Mouse (Mus musculus) kidney, embryonic 15.5 days (tissue): ENCODE results near the gene Bod1. TPM values are rescaled to one million over a fixed set of nuclear protein-coding genes. Genes with fewer than 3 reads are reported as not detected.

Source experiments
- ATAC-seq: fragments of 200-750 bp; cut with Nextera tagmentation; replicated peaks from 2 replicates; pipeline ENCODE4 v1.8.0; 2017; ENCODE audit warnings: moderate TSS enrichment; ENCODE audit not compliant: low FRiP score
- H3K27ac ChIP-seq: fragments of 300-500 bp; sonication (generic); 2 replicates; pipeline ENCODE4 v1.5.1; 2015; ENCODE audit warnings: mild to moderate bottlenecking, inconsistent platforms
- H3K27me3 ChIP-seq: fragments of 300-500 bp; sonication (generic); 2 replicates; pipeline ENCODE4 v1.6.1; 2015; ENCODE audit warnings: inconsistent platforms
- H3K36me3 ChIP-seq: fragments of 300-500 bp; sonication (generic); 2 replicates; pipeline ENCODE4 v1.6.1; 2015; ENCODE audit warnings: inconsistent platforms
- H3K4me1 ChIP-seq: fragments of 300-500 bp; sonication (generic); 2 replicates; pipeline ENCODE4 v1.6.1; 2015; ENCODE audit warnings: inconsistent platforms
- H3K4me2 ChIP-seq: fragments of 300-500 bp; sonication (generic); 2 replicates; pipeline ENCODE4 v1.6.1; 2015; ENCODE audit warnings: moderate library complexity, mild to moderate bottlenecking, inconsistent platforms
- H3K4me3 ChIP-seq: fragments of 300-500 bp; sonication (generic); replicated peaks from 2 replicates; pipeline ENCODE4 v1.5.1; 2015; ENCODE audit warnings: mild to moderate bottlenecking, inconsistent platforms
- H3K9ac ChIP-seq: fragments of 300-500 bp; sonication (generic); 2 replicates; pipeline ENCODE4 v1.6.1; 2015; ENCODE audit warnings: mild to moderate bottlenecking, inconsistent platforms
- H3K9me3 ChIP-seq: fragments of 300-500 bp; sonication (generic); replicated peaks from 2 replicates; pipeline ENCODE4 v1.6.1; 2016; ENCODE audit warnings: inconsistent platforms
- WGBS: fragments of 180-500 bp; shearing (Covaris S2); methylation state at CpG from one replicate; pipeline ENCODE4 v1.1.7; 2015; ENCODE audit warnings: mixed read lengths; 5-methylcytosine and 5-hydroxymethylcytosine counted together
- polyA plus RNA-seq: library from polyadenylated mRNA; unstranded; fragments of >200 nt; fragmentation: Nextera tagmentation; extraction: Ambion mirVana; gene quantifications from 2 replicates; pipeline ENCODE4 v1.2.1, GENCODE M21; 2015

The Bod1 gene
- polyA plus RNA-seq, 1 experiment from 2014 or later = 84.9 TPM

DNA sequence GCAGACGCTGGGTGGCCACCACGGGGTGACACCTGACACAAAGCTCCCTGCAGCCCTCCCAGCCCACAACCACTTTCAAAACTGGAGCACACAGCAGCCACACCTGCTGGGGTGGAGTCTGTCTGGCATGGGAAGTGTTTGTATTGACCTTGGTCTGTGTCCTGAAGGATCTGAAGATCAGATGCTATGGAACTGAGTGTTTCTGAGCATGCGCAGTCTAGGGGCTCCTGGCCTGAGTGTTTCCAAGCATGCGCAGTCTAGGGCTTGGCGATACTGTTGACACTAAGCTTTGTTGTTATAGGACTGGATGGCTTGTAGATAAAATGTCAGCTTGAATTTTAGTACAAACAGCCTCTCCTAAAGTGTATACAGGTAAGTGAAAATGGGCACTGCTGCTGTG lies 43.0 kb downstream of the Bod1 start:
- WGBS = 86% methylated on average over 5 of the region's 5 CpGs
- no peak for ATAC-seq
- no peaks in the 10 kb centered on the region for H3K27me3 ChIP-seq
- no peaks in the 10 kb centered on the region for H3K36me3 ChIP-seq
- no peak overlapping the region for H3K4me2 ChIP-seq
- no peak overlapping the region for H3K27ac ChIP-seq
- no peak overlapping the region for H3K9ac ChIP-seq
- H3K4me1 ChIP-seq = no peaks in the 10 kb centered on the region
- no peak overlapping the region for H3K4me3 ChIP-seq
- no peaks in the 10 kb centered on the region for H3K9me3 ChIP-seq

DNA sequence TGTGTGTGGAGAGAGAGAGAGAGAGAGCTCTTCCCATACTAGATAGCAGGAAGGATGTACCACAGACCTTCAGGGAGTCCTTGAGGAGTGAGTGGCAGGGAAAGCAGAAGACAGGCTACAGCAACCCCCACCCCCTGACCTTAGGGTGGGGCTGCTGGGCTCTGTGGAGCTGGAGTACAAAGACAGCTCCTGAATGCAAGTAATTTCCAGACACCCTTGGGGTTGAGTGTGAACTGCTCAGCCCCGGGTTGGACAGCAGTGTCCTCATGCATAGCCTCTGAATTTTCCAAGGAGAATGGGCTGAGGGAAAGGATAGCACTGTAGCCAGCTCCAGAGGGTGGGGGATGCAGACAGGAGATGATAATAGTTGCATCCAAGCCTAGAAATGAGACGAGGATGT lies 50.9 kb downstream of the Bod1 start:
- no peaks in the 10 kb centered on the region for H3K27me3 ChIP-seq
- H3K9ac ChIP-seq = no peak overlapping the region
- no peaks in the 10 kb centered on the region for H3K9me3 ChIP-seq
- H3K36me3 ChIP-seq = no peaks in the 10 kb centered on the region
- H3K4me3 ChIP-seq = no peak overlapping the region
- H3K4me1 ChIP-seq = no peaks in the 10 kb centered on the region
- H3K27ac ChIP-seq = no peak overlapping the region
- H3K4me2 ChIP-seq = no peak overlapping the region
- 70% methylated on average over 2 of the region's 2 CpGs for WGBS
- no peak for ATAC-seq

- 81% methylated on average over 3 of the region's 3 CpGs for WGBS
- Histone ChIP-seq H3K36me3 (no peaks in the 10 kb centered on the region), H3K9ac (no peak overlapping the region), H3K27ac (no peak overlapping the region), H3K4me3 (no peak overlapping the region), H3K27me3 (no peaks in the 10 kb centered on the region), H3K9me3 (no peaks in the 10 kb centered on the region), H3K4me2 (no peak overlapping the region), H3K4me1 (no peaks in the 10 kb centered on the region)
- no peak for ATAC-seq
Measured at GRCm38 (mm10) chr11:31617797-31618196, 53.9 kb downstream of the Bod1 start.

GRCm38 (mm10) chr11:31617236-31617635 lies 54.4 kb downstream of the Bod1 start:
- no peak for ATAC-seq

GRCm38 (mm10) chr11:31616722-31617121 lies 55.0 kb downstream of the Bod1 start:
- H3K36me3 ChIP-seq = no peaks in the 10 kb centered on the region
- H3K27ac ChIP-seq = no peak overlapping the region
- H3K27me3 ChIP-seq = no peaks in the 10 kb centered on the region
- 49% methylated on average over 4 of the region's 4 CpGs for WGBS
- no peak overlapping the region for H3K9ac ChIP-seq
- no peak for ATAC-seq
- H3K4me1 ChIP-seq = no peaks in the 10 kb centered on the region
- H3K4me2 ChIP-seq = no peak overlapping the region
- no peaks in the 10 kb centered on the region for H3K9me3 ChIP-seq
- no peak overlapping the region for H3K4me3 ChIP-seq

More at GRCm38 (mm10) chr11:31617236-31617635, 54.4 kb downstream of the Bod1 start:
- Histone ChIP-seq H3K4me2 (no peak overlapping the region), H3K4me1 (no peaks in the 10 kb centered on the region), H3K4me3 (no peak overlapping the region), H3K36me3 (no peaks in the 10 kb centered on the region), H3K27ac (no peak overlapping the region), H3K9me3 (no peaks in the 10 kb centered on the region), H3K27me3 (no peaks in the 10 kb centered on the region), H3K9ac (no peak overlapping the region)
- WGBS = 65% methylated on average over 3 of the region's 3 CpGs

Other genes with a start within 250 kb of the Bod1 start
- gene Cpeb4, start 200.3 kb upstream of the Bod1 start, polyA plus RNA-seq = 3.6 and 3.9 TPM in 2 replicates